Mouse (Mus musculus): ENCODE measurements around the gene Sptbn2. TPM values are rescaled to one million over a fixed set of nuclear protein-coding genes. Genes with fewer than 3 reads are reported as not detected.
A peak's percentile ranks its signal among the peaks of the same experiment; 100 is the strongest.

Gene Sptbn2
- polyA plus RNA-seq, 1 experiment: not detected

GRCm38 (mm10) chr19:4743524-4743923 lies 32.6 kb downstream of the Sptbn2 start:
- TF ChIP-seq FLI1 (IDR thresholded peaks at IDR 0.05; ENCODE audit: low read length) (no peak), GATA1 (IDR thresholded peaks at IDR 0.05; ENCODE audit: borderline replicate concordance, low read length) (no peak)

GRCm38 (mm10) chr19:4744026-4744425 lies 33.1 kb downstream of the Sptbn2 start:
- TF ChIP-seq GATA1 (IDR thresholded peaks at IDR 0.05; ENCODE audit: borderline replicate concordance, low read length) (no peak), FLI1 (IDR thresholded peaks at IDR 0.05; ENCODE audit: low read length) (no peak)
- no peaks in the 10 kb centered on the region for H3K36me3 ChIP-seq (replicated peaks; ENCODE audit: low read length)
- H3K4me1 ChIP-seq: peaks cover 3% of the 10 kb centered on the region; the same call in 1 of the 2 replicates

More at GRCm38 (mm10) chr19:4743524-4743923, 32.6 kb downstream of the Sptbn2 start:
- H3K9me3 ChIP-seq: no peaks in the 10 kb centered on the region
- peaks cover 22% of the 10 kb centered on the region for H3K27me3 ChIP-seq (replicated peaks)
- H3K4me3 ChIP-seq (replicated peaks): no peak overlapping the region
- H3K4me1 ChIP-seq: peaks cover 3% of the 10 kb centered on the region; the same call in 1 of the 2 replicates
- no peaks in the 10 kb centered on the region for H3K36me3 ChIP-seq (replicated peaks; ENCODE audit: low read length)

DNA sequence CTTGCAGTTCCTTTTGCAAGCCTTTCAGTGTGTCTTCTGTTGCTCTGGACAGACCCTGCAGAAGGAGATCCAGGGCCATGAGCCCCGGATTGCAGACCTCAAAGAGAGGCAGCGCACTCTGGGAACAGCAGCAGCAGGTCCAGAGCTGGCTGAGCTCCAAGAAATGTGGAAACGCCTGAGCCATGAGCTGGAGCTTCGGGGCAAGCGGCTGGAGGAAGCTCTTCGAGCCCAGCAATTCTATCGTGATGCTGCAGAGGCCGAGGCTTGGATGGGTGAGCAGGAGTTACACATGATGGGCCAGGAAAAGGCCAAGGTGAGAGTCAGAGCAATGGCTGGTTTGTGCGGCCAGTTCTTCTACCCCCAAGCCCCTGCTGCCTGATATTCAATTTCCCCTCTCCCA lies 34.1 kb downstream of the Sptbn2 start:
- TF ChIP-seq FLI1 (IDR thresholded peaks at IDR 0.05; ENCODE audit: low read length) (no peak), GATA1 (IDR thresholded peaks at IDR 0.05; ENCODE audit: borderline replicate concordance, low read length) (no peak)
- no peaks in the 10 kb centered on the region for H3K36me3 ChIP-seq (replicated peaks; ENCODE audit: low read length)

More at GRCm38 (mm10) chr19:4744026-4744425, 33.1 kb downstream of the Sptbn2 start:
- Histone ChIP-seq H3K9me3 (no peaks in the 10 kb centered on the region), H3K27me3 (replicated peaks) (peaks cover 24% of the 10 kb centered on the region), H3K4me3 (replicated peaks) (no peak overlapping the region)

GRCm38 (mm10) chr19:4745681-4746080 lies 34.7 kb downstream of the Sptbn2 start:
- Histone ChIP-seq H3K27me3 (replicated peaks) (peaks cover 18% of the 10 kb centered on the region), H3K4me1 (peaks cover 3% of the 10 kb centered on the region; the same call in 1 of the 2 replicates), H3K4me3 (replicated peaks) (no peak overlapping the region), H3K36me3 (replicated peaks; ENCODE audit: low read length) (no peaks in the 10 kb centered on the region), H3K9me3 (no peaks in the 10 kb centered on the region)
- no peak for TF ChIP-seq FLI1 (IDR thresholded peaks at IDR 0.05; ENCODE audit: low read length)
- no peak for TF ChIP-seq GATA1 (IDR thresholded peaks at IDR 0.05; ENCODE audit: borderline replicate concordance, low read length)

More for the DNA sequence above, 34.1 kb downstream of the Sptbn2 start:
- peaks cover 19% of the 10 kb centered on the region for H3K27me3 ChIP-seq (replicated peaks)
- peaks cover 3% of the 10 kb centered on the region; the same call in 1 of the 2 replicates for H3K4me1 ChIP-seq
- H3K9me3 ChIP-seq: no peaks in the 10 kb centered on the region
- no peak overlapping the region for H3K4me3 ChIP-seq (replicated peaks)

GRCm38 (mm10) chr19:4746611-4747010 lies 35.6 kb downstream of the Sptbn2 start:
- no peak overlapping the region for H3K4me3 ChIP-seq (replicated peaks)
- H3K4me1 ChIP-seq: peaks cover under 1% of the 10 kb centered on the region; the same call in 1 of the 2 replicates
- TF ChIP-seq GATA1 (IDR thresholded peaks at IDR 0.05; ENCODE audit: borderline replicate concordance, low read length): no peak
- TF ChIP-seq FLI1 (IDR thresholded peaks at IDR 0.05; ENCODE audit: low read length): no peak
- H3K27me3 ChIP-seq (replicated peaks): peaks cover 18% of the 10 kb centered on the region
- no peaks in the 10 kb centered on the region for H3K9me3 ChIP-seq
- H3K36me3 ChIP-seq (replicated peaks; ENCODE audit: low read length): no peaks in the 10 kb centered on the region

DNA sequence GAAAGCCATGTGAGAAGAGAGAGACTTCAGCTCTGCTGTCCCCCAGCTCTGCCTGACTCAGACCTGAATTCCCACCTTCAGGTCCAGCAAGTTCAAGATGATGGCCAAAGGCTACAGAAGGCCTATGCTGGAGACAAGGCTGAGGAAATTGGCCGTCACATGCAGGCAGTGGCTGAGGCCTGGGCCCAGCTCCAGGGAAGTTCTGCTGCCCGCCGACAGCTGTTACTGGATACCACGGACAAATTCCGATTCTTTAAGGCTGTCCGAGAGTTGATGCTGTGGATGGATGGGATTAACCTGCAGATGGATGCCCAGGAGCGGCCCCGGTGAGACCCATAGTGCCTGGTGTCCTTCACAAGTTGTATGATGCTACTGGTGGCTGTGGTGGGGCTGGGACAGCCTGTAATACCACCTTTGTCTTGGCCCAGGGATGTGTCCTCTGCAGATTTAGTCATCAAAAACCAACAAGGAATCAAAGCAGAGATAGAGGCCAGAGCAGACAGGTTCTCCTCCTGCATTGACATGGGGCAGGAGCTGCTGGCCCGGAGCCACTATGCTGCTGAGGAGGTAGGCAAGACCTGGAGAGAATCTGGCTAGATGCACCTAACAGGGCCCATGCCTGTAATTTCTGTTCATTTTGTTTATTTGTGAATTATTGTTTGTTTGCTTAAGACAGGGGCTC lies 36.8 kb downstream of the Sptbn2 start:
- Histone ChIP-seq H3K27me3 (replicated peaks) (peaks cover 25% of the 10 kb centered on the region), H3K9me3 (no peaks in the 10 kb centered on the region), H3K4me3 (replicated peaks) (no peak overlapping the region), H3K4me1 (no peaks in the 10 kb centered on the region), H3K36me3 (replicated peaks; ENCODE audit: low read length) (no peaks in the 10 kb centered on the region)
- no peak for TF ChIP-seq FLI1 (IDR thresholded peaks at IDR 0.05; ENCODE audit: low read length)
- no peak for TF ChIP-seq GATA1 (IDR thresholded peaks at IDR 0.05; ENCODE audit: borderline replicate concordance, low read length)

GRCm38 (mm10) chr19:4748493-4748892 lies 37.5 kb downstream of the Sptbn2 start:
- no peak for TF ChIP-seq FLI1 (IDR thresholded peaks at IDR 0.05; ENCODE audit: low read length)
- no peak for TF ChIP-seq GATA1 (IDR thresholded peaks at IDR 0.05; ENCODE audit: borderline replicate concordance, low read length)
- no peaks in the 10 kb centered on the region for H3K9me3 ChIP-seq

GRCm38 (mm10) chr19:4749975-4750374 lies 39.0 kb downstream of the Sptbn2 start:
- Histone ChIP-seq H3K9me3 (no peaks in the 10 kb centered on the region), H3K27me3 (replicated peaks) (peaks cover 28% of the 10 kb centered on the region), H3K36me3 (replicated peaks; ENCODE audit: low read length) (no peaks in the 10 kb centered on the region), H3K4me1 (0 out of 2 replicates have a peak, but pooled peaks cover 7% of the 10 kb centered on the region), H3K4me3 (replicated peaks) (no peak overlapping the region)
- no peak for TF ChIP-seq GATA1 (IDR thresholded peaks at IDR 0.05; ENCODE audit: borderline replicate concordance, low read length)
- no peak for TF ChIP-seq FLI1 (IDR thresholded peaks at IDR 0.05; ENCODE audit: low read length)

More at GRCm38 (mm10) chr19:4748493-4748892, 37.5 kb downstream of the Sptbn2 start:
- Histone ChIP-seq H3K4me3 (replicated peaks) (no peak overlapping the region), H3K36me3 (replicated peaks; ENCODE audit: low read length) (no peaks in the 10 kb centered on the region), H3K4me1 (0 out of 2 replicates have a peak, but pooled peaks cover 5% of the 10 kb centered on the region), H3K27me3 (replicated peaks) (peaks cover 27% of the 10 kb centered on the region)

DNA sequence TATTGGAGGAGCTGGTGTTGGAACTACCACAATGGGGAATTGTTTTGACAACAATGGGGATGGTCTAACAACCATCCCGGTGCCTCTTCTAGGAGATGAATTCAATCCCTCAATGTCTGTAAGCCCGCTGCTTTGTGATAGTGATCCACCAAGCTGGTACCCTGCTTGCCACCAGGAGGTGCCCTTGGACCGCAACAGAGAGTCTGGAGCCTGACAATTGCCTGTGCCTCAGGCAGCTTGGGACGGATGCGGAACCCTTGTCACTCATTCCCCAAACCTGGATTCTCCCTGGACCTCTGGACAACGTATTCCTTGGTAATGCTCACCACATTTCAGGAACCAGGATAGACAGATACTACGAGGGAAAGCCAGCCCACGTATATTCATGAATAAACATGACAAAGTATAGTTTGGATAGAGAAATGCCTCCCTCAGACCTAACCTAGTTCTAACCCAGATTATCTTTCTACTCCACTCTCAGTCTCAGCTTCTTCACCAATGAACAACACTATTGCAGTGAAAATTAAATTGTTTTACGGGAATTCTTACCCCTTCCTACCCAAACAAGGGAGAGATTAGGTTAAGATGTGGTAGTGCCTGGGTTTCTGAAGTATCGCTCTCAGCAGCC lies 44.7 kb downstream of the Sptbn2 start:
- peaks cover 17% of the 10 kb centered on the region for H3K27me3 ChIP-seq (replicated peaks)
- peaks cover 40% of the 10 kb centered on the region for H3K4me1 ChIP-seq
- TF ChIP-seq GATA1 (IDR thresholded peaks at IDR 0.05; ENCODE audit: borderline replicate concordance, low read length) (no peak), FLI1 (IDR thresholded peaks at IDR 0.05; ENCODE audit: low read length) (no peak)
- H3K9me3 ChIP-seq: no peaks in the 10 kb centered on the region
- peaks cover 16% of the 10 kb centered on the region for H3K36me3 ChIP-seq (replicated peaks; ENCODE audit: low read length)
- peak overlapping the region; percentile 94 for H3K4me3 ChIP-seq (replicated peaks)

All from megakaryocyte, embryonic 14.5 days (primary cell).